Mouse (Mus musculus) lung, postnatal 0 days (tissue): ENCODE data around the gene Cgnl1.

Experiments used
- CTCF ChIP-seq: IDR thresholded peaks from 2 replicates; pipeline ENCODE4 v1.5.1; 2016; ENCODE audit warnings: antibody characterized with exemption, mild to moderate bottlenecking
- EP300 ChIP-seq: IDR thresholded peaks from 2 replicates; pipeline ENCODE4 v1.6.1; 2016; ENCODE audit warnings: antibody characterized with exemption, mild to moderate bottlenecking, control low read depth

DNA sequence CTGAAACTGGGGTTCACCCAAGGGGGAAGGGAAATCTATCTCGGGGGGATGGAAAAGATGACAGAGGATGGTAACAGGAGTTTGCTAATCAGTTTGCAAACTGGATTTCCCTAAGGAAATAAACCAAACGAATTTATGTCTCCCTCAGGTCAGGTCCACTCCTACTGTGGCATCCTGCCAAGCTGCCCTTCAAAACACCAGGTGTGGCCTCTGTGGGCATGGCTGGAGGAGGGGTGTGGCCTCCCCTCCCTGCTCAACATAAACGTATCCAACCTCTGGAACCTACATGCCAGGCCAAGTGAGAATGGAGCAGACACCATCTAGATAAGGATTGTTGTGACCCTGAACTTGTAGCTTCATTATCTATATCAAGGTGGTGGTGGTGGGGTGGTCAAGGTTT is 185.0 kb downstream of the Cgnl1 start:
- TF ChIP-seq CTCF (no peak), EP300 (no peak)
